Mouse (Mus musculus) cerebellum, adult 9-11 months (tissue): Measurements from ENCODE around the gene Gm3685.
"Not testable (repeated sequence)": the region's sequence is repeated elsewhere in the genome, so short reads cannot be mapped to it uniquely, and the experiment has no call there.

Experiments used
- DNase-seq: peaks from one replicate; pipeline ENCODE4 v3.0.0; 2022

Gm3685 gene

GRCm38 (mm10) chr14:7044870-7045269 lies at the start of gene Gm3685:
Gene Gm3685, minus strand, starts transcription at chr14:7044970.
- not testable (repeated sequence) for DNase-seq

GRCm38 (mm10) chr14:7026781-7027749 lies 17.7 kb downstream of the Gm3685 start, which contains the start of gene Gm10406:
Gene Gm10406, minus strand, starts transcription at chr14:7027449.
- not testable (repeated sequence) for DNase-seq

- DNase-seq: not testable (repeated sequence)
Observed at GRCm38 (mm10) chr14:7026274-7026673, 18.5 kb downstream of the Gm3685 start.
